Mouse (Mus musculus) kidney, postnatal 0 days (tissue): ENCODE results near the gene Itpr1. TPM values are rescaled to one million over a fixed set of nuclear protein-coding genes. Genes with fewer than 3 reads are reported as not detected.
A peak's percentile ranks its signal among the peaks of the same experiment; 100 is the strongest.

ENCODE experiments used
- ATAC-seq: fragments of 200-750 bp; cut with Nextera tagmentation; replicated peaks from 2 replicates; pipeline ENCODE4 v1.8.0; 2017; ENCODE audit warnings: low read depth, moderate number of reproducible peaks, moderate TSS enrichment, moderate library complexity; ENCODE audit not compliant: low FRiP score
- DNase-seq: peaks from one replicate; pipeline ENCODE4 v3.0.0-alpha.2; 2016; ENCODE audit warnings: low spot score
- H3K27ac ChIP-seq: fragments of 300-500 bp; sonication (generic); 2 replicates; pipeline ENCODE4 v1.5.1; 2014; ENCODE audit warnings: mild to moderate bottlenecking
- H3K27me3 ChIP-seq: fragments of 300-500 bp; sonication (generic); 2 replicates; pipeline ENCODE4 v1.6.1; 2014; ENCODE audit warnings: low read length, mixed read lengths; ENCODE audit not compliant: insufficient read depth
- H3K36me3 ChIP-seq: fragments of 300-500 bp; sonication (generic); 2 replicates; pipeline ENCODE4 v1.6.1; 2014; ENCODE audit warnings: low read length, mixed read lengths; ENCODE audit not compliant: insufficient read depth
- H3K4me1 ChIP-seq: fragments of 300-500 bp; sonication (generic); replicated peaks from 2 replicates; pipeline ENCODE4 v1.6.1; 2014; ENCODE audit warnings: antibody characterized with exemption, low read length, mixed read lengths; ENCODE audit not compliant: insufficient read depth
- H3K4me2 ChIP-seq: fragments of 300-500 bp; sonication (generic); 2 replicates; pipeline ENCODE4 v1.6.1; 2014; ENCODE audit warnings: mild to moderate bottlenecking, low read length, moderate library complexity, mixed read lengths
- H3K4me3 ChIP-seq: fragments of 300-500 bp; sonication (generic); replicated peaks from 2 replicates; pipeline ENCODE4 v1.5.1; 2014; ENCODE audit warnings: low read depth, low read length
- H3K9ac ChIP-seq: fragments of 300-500 bp; sonication (generic); 2 replicates; pipeline ENCODE4 v1.6.1; 2014; ENCODE audit warnings: low read depth, low read length
- H3K9me3 ChIP-seq: fragments of 300-500 bp; sonication (generic); replicated peaks from 2 replicates; pipeline ENCODE4 v1.6.1; 2016; ENCODE audit warnings: low read length, inconsistent platforms, mixed read lengths
- CTCF ChIP-seq: IDR thresholded peaks from 2 replicates; pipeline ENCODE4 v1.5.1; 2016; ENCODE audit warnings: antibody characterized with exemption, low read depth, mild to moderate bottlenecking, moderate library complexity
- WGBS: fragments of 180-500 bp; shearing (Covaris S2); extraction: QIAGEN DNeasy Blood & Tissue Kit; methylation state at CpG from one replicate; pipeline ENCODE4 v1.1.7; 2014; 5-methylcytosine and 5-hydroxymethylcytosine counted together
- polyA plus RNA-seq: library from polyadenylated mRNA; unstranded; fragments of >200 nt; fragmentation: Nextera tagmentation; extraction: Ambion mirVana; gene quantifications from 2 replicates; pipeline ENCODE4 v1.2.1, GENCODE M21; 2015

Gene Itpr1
- polyA plus RNA-seq, 1 experiment from 2014 or later, result 21.2 TPM

DNA sequence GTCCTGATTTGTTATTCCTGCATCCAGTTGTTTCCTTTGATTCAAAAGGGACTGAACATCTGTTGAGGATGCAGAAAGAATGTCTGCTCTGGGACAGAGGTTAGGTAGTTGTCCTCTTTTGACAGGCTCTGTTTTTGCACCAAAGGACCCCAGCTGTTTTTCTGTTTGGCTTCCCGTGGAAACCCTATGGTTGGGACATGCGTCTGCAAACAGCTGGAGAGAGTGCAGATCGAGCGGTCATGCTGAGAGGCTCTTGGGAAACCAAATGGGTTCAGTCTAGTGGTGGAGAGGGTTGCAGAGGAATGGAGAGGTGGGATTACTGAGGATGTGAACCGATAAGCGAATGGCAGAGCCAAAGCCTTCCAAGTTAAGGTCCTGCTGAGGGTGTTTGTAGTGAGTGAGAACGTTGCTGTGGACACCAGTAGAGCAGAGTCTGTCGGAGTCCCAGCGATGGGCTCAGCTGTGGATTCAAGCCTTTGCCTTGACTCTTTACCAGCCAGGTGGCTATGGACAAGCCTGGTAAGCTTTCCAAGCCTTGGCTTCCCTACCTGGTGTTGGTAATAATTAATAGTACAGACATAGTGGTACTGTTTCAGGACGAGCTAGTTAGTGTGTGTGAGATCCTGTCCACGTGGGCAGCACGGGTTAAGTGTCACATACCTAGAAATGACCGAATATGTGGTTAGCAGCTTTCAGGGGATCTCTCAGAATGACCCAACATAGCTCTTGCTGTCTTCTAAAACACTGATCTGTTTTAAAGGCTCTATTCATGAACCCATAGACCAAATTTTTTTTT is 39.9 kb downstream of the Itpr1 start:
- WGBS, result 69% methylated on average over 13 of the region's 13 CpGs
- H3K4me3 ChIP-seq, result no peak overlapping the region
- peak overlapping the region; percentile 70 for H3K27ac ChIP-seq
- peaks cover 37% of the 10 kb centered on the region for H3K4me1 ChIP-seq
- H3K36me3 ChIP-seq, result no peaks in the 10 kb centered on the region
- no peak overlapping the region for H3K9ac ChIP-seq
- peak; percentile 76 for DNase-seq
- no peak overlapping the region for H3K4me2 ChIP-seq
- ATAC-seq, result no peak
- no peaks in the 10 kb centered on the region for H3K9me3 ChIP-seq
- no peak for TF ChIP-seq CTCF
- no peaks in the 10 kb centered on the region for H3K27me3 ChIP-seq

GRCm38 (mm10) chr6:108254132-108255064 is 41.5 kb downstream of the Itpr1 start:
- H3K27me3 ChIP-seq, result no peaks in the 10 kb centered on the region
- H3K9ac ChIP-seq, result no peak overlapping the region
- no peaks in the 10 kb centered on the region for H3K36me3 ChIP-seq
- DNase-seq (peak; percentile 68), ATAC-seq (peak; percentile 47; the same call in 1 of the 2 replicates)
- no peak overlapping the region for H3K4me3 ChIP-seq
- H3K4me1 ChIP-seq, result peaks cover 27% of the 10 kb centered on the region
- H3K9me3 ChIP-seq, result no peaks in the 10 kb centered on the region
- TF ChIP-seq CTCF, result no peak
- peak overlapping the region; percentile 90 for H3K27ac ChIP-seq
- peak overlapping the region; percentile 28 for H3K4me2 ChIP-seq
- WGBS, result 39% methylated on average over 9 of the region's 9 CpGs

DNA sequence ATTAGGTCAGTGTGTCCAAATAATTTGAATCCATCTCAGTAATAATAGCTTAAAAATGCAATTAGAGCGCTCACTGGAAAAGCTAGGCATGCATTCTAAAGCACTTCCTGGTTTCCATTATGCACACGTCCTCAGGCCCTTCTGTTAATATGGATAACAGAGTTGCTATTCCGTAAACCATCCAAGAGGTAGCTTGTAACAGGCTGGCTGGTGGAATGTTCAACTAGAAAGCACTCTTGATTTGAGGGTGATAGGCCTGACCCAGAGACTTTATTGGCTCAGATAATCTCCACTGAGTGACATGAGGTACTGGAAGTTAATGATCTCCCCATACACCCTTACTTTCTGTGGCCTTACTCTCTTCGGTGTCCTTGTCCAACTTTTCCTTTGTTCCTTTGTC is 43.0 kb downstream of the Itpr1 start:
- Histone ChIP-seq H3K9ac (no peak overlapping the region), H3K36me3 (no peaks in the 10 kb centered on the region), H3K4me1 (peaks cover 27% of the 10 kb centered on the region), H3K27me3 (no peaks in the 10 kb centered on the region), H3K27ac (peak overlapping the region; percentile 90), H3K9me3 (no peaks in the 10 kb centered on the region), H3K4me2 (no peak overlapping the region), H3K4me3 (no peak overlapping the region)
- DNase-seq (no peak), ATAC-seq (peak; percentile 64; the same call in 1 of the 2 replicates)
- no peak for TF ChIP-seq CTCF
- WGBS, result 55% methylated on average over 4 of the region's 4 CpGs

DNA sequence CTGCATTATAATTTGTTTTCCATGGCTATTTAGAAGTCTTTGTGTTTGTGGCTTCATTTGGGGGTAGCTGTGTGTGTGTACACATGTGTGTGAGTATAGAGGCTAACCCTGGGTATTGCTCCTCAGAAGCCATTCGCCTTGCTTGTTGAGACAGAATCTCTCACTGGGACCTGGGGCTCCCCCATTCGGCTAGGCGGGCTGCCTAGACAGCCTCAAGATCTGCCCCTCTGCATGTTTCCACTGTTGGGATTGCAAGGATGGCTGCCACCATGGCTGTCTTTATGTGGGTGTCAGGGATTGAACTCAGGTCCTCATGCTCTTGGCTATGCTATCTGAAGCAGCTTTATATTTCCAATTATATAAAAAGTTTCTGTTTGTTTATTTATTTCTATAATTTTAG is 44.3 kb downstream of the Itpr1 start:
- Histone ChIP-seq H3K27ac (no peak overlapping the region), H3K36me3 (no peaks in the 10 kb centered on the region), H3K4me3 (no peak overlapping the region), H3K9me3 (no peaks in the 10 kb centered on the region), H3K9ac (no peak overlapping the region), H3K4me2 (no peak overlapping the region), H3K4me1 (peaks cover 27% of the 10 kb centered on the region), H3K27me3 (no peaks in the 10 kb centered on the region)
- DNase-seq (no peak), ATAC-seq (no peak)
- TF ChIP-seq CTCF, result no peak
- 89% methylated on average over 3 of the region's 3 CpGs for WGBS

DNA sequence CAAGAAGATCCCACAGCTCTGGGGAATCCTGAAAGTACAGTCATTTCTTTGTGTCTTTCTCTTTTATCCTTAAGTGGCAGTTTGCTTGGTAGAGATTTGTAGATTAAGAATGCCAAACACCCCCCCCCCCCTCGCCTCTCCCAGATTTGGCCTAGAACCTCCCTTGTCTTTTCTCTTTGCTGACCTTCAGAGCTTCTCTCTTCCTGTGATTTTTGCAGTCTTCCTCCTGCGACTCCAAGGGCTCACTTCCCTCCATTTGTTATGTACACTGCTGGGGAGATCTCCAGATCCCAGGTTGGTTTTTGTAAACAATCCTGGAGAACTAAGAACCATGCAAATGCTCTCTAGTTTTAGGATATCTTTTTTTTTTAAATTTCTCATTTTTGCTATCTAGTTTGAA is 45.7 kb downstream of the Itpr1 start:
- no peaks in the 10 kb centered on the region for H3K9me3 ChIP-seq
- no peak overlapping the region for H3K27ac ChIP-seq
- H3K27me3 ChIP-seq, result no peaks in the 10 kb centered on the region
- no peak overlapping the region for H3K9ac ChIP-seq
- WGBS, result 50% methylated on average over 2 of the region's 2 CpGs
- H3K4me1 ChIP-seq, result peaks cover 27% of the 10 kb centered on the region
- no peak for DNase-seq
- no peaks in the 10 kb centered on the region for H3K36me3 ChIP-seq
- no peak overlapping the region for H3K4me3 ChIP-seq
- H3K4me2 ChIP-seq, result no peak overlapping the region
- TF ChIP-seq CTCF, result no peak
- no peak for ATAC-seq

DNA sequence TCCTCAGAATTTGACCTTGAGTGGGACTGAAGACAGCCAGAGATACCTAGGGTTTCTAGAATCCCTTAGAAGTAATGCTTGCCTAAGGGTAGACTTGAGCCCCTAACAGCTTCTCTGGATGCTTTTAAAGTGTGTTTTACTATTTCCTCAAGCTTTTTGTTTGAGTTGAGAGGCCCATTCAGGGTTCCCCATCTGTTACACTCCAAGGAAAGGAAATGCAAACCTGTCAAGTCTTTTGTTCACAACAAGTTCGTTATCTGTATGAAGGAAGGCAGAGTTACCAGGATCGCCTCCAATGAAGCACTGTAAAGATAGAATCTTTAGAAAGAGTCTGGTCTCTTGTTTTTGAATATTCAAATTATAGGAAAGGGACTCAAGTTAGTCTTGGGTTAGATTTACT is 46.8 kb downstream of the Itpr1 start:
- Histone ChIP-seq H3K4me3 (no peak overlapping the region), H3K9me3 (no peaks in the 10 kb centered on the region), H3K4me2 (no peak overlapping the region), H3K4me1 (peaks cover 17% of the 10 kb centered on the region), H3K36me3 (no peaks in the 10 kb centered on the region), H3K9ac (no peak overlapping the region), H3K27ac (no peak overlapping the region), H3K27me3 (no peaks in the 10 kb centered on the region)
- ATAC-seq (no peak), DNase-seq (no peak)
- no peak for TF ChIP-seq CTCF
- WGBS, result 40% methylated on average over 2 of the region's 2 CpGs
